Mouse (Mus musculus): ENCODE measurements around the gene Daam2.
A peak's percentile ranks its signal among the peaks of the same experiment; 100 is the strongest.
"Not testable (repeated sequence)": the region's sequence is repeated elsewhere in the genome, so short reads cannot be mapped to it uniquely, and the experiment has no call there.

Daam2 gene

DNA sequence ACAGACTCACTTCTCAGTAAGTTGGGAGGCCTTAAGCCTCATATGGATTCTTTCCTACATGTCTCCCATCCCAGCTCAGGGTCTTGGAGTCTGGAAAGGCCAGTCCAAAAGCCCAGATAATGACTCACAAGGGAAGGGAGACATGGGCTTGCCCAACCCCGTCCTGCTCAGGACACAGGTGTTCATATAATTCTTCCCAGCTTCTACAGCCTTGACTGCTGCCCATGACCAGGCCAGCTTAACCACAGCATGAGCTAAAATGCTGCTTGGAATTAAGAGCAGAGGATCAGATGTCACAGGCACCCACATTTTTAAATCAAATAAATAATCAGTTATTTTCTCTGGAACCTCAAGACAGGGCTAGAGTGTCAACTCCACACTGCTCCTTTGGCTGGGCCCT lies 89.0 kb downstream of the Daam2 start:
- no peak for DNase-seq

DNA sequence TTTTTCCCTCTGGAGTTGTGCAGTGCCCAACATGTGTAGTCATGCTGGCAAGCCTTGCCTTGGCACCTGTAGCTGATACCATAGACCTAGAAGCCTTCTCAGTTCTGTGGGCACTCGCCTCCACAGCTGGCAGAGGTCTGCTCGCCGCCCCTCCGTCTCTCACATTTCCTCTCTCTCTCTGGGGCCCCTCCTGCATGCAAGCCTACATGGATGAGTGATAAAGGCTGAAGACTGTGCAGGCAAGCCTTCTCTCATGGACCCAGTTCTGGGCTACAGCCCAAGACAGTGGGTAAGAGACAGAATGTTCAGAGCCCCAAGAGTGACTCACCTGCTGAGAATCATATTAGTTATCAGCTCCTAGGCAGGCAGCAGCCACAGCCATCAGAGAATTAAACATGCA lies 90.1 kb downstream of the Daam2 start:
- DNase-seq: no peak

DNA sequence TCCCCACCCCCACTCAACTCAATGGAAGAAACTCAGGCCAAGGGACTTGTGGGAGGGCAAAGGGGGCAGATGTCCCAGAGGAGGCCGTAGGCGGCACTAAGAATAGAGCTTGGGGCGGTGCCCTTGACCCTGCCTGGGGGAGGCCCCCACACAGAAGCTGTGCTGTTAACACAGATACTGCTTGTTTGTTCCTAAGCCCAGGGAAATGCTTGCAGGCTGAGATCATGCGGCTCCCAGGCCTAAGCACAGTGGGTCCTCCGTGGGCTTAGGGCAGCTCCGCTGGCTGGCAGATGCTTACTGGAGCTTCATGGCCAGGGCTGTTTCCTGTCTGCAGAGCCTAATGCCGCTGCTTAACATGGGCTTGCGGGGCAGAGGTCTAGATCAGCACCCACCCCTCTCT lies 91.5 kb downstream of the Daam2 start:
- DNase-seq: no peak

DNA sequence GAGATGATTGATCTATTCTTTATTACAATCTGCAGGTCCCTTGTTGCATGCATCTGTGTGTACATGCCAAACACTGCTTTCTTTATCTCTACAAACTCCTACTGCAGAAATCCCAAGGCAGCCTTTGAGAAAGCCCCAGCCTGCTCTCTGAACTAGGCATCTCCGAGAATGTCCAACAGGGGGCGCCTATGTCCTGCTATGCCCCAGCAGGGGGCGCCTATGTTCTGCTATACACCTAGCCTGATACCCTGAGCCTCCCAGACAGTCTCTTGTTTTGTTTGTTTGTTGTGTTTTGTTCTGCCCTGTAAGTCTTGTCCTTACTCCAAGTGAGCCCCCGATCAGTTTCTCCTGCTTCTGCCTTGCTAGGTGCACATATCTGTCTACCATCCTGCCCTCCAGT lies 95.9 kb downstream of the Daam2 start:
- DNase-seq: peak; percentile 91

DNA sequence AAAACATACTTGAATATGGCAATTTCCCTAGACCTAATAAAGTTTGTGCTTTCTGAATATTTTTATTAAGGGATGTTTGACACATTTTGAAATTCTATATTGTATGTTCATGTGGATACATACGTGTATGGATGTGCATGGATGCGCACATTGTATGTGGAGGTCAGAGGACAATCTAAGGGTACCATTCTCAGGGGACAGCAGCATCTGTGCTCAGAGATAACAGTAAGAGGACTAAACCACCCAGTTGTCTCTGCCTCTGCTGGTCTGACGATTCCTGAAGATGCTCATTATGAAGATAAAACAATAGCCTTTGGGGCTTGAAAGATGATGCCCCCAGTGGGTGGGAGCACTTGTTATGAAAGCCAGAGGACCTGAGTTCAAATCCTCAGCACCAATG lies 99.3 kb downstream of the Daam2 start:
- DNase-seq: no peak

DNA sequence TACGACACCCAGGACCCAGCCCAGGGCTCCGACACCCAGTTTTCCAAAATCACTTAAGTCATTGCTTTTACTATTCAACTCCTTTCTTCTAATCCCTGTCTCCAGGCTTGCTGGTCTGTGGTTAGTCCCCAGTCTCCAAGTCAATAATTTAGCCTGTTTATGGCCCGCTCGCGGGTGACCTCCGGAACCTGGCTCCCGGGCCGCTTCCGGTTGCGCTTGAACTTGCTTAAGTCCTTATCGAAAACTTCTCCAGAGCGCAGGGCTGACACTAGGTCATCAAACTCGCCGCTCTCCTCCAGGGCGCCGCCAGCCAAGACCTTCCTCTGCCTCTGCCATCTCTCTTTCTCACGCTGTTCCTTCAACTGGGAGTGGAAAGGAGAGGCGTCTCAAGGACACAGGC lies 105.8 kb downstream of the Daam2 start:
- DNase-seq: no peak

DNA sequence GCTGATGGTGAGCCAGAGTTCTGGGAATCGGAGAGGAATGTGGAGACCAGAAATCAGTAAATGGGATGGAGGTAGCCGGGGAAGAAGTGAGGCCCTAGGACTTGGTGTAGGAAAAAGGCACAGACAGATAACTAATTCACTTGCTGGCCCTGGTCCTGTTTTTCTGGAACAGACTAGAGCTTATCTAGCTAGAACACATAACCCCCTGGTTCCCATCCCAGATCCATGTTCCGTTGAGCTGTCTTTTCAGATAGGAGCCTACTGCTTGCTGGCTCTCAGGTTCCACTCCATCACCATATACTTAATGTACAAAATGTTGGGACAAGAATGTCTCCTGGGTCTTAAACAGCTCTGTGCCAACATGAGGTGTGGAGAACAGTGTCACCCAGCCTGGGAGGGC lies 106.3 kb downstream of the Daam2 start:
- DNase-seq: no peak

DNA sequence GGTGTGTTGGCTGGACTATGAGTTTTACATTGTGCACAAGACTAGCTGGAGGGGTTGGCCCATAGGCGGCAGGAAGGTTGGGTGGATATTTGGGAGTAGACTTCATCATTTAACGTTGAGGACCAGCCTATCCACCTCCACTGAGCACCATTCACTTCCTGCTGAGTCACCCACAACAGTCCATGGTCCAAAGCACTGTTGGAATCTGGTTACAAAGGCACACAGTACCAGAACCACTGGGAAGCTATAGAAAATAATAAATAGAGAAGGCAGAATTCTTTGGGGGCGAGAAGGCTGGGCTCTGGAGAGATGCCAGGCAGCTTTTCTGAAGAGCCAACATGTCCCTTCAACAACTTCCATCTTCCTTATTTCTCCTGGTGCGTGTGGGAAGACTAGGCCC lies 107.8 kb downstream of the Daam2 start:
- no peak for DNase-seq

DNA sequence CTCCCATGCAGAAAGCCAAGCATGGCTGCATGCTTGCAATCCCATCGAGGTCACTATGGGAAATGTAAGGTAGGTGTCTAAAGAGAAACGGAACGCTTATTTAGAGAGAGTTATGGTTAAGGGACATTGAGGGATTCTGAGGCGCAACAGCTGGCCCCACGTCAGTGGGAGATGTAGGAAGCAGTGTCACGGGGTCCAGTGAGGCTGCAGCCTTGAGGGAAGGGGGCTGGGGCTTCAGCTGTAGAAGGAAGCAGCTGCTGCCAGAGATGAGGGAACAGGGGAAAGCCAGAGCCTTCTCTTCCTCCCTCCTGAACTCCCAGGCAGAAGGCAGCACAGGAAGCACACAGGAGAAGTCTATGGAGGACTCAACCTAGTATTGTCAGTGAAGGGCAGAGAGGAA lies 113.2 kb downstream of the Daam2 start:
- DNase-seq: no peak

DNA sequence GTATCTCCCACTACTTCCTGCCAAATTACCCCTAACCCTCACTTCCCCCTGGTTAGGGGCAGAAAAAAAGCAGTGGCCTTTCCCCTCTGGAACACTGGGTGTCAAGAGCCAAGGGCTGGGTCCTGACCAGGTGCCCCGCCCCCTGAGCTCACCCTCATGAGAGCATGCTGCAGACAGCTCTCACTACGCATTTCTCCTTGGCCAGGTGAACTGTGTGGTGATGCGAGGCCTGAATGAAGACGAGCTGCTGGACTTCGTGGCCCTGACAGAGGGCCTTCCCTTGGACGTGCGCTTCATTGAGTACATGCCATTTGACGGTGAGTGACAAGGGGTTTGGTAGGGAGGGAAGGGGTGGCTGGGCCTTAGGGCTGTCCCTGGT lies 114.9 kb downstream of the Daam2 start:
- DNase-seq: no peak

DNA sequence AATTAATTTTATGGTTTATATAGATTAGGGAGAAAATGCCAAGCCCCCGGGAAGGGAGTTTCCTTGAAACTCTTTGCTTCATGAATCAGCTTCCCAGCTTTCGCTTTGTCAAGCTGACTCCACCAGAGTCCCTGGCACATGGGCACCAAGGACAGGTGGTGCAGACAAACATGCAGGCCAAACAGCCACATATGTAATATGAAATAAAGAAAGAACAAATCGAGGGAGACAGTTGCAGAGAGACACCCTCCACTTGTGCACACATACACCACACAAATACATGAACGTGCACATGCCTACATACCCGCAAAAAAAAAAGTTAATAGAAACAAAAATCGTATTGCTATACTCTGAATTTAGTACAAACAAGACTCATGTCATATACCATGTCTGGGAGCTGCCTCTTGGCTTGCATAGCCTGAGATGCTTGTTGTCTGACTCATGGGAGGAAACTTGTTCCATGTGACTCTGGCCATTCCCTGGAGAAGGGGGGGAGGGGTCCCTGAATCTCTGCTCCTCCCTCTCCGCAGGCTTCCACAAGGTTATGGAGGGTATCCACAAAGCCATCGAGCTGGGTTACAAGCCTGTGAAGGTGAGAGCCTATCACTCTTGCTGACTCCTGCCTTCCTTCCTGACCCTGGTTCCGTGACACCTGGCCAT lies 115.4 kb downstream of the Daam2 start:
- no peak for DNase-seq

DNA sequence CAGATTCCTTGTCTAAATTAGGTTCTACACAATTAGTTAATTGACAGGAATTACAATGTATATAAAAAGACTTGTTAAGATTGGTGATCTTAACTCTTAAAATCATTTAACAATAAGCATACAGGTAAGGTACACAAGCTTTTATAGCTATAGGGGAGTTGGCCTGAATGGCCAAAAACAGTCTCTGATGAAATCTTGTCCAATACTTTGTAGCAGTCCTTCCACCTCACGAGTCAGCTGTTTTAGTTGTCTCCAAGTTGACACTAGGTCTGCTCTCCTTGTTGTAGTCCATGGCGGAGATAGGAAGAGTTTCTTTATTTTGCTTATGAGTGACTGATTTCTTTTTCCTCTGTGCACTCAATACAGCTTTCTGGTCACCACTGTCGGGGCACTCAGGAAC lies 121.3 kb downstream of the Daam2 start:
- not testable (repeated sequence) for DNase-seq

DNA sequence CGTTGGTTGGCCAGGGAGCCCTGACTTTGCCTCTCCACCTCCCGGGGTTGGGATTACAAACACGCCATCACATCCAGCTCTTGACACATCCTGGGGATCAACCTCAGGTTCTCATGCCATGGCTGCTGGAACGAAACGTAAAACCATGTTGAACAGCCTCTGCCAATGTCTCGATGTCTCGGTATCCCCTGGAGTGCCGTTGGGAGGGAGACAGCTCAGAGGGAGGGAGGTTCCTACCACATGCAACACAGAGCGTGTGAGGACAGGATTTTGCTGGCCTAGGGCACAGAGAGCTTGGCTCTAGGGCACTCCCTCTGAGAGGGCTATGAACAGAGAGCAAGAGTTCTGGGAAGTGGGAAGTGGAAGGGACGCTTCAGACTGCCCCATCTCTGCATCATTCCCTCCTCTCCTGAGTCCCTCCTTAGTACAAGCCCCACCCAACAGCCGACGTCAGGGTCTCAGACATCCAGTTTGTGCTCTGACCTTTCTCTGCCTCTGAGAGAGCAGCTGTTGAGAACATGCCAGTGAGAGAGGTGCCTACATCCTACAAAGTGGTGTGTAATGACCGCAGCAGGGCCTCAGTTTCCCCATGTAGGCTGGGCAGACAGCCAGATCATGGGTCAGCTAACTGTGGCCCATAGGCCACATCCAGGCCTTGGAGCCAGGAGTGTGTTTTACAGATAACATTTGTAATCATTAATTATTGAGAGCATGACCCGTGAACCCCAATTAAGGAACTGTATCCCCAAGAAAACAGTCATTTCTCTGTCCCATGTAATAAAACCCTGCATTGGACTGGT lies 123.6 kb downstream of the Daam2 start:
- DNase-seq: no peak

DNA sequence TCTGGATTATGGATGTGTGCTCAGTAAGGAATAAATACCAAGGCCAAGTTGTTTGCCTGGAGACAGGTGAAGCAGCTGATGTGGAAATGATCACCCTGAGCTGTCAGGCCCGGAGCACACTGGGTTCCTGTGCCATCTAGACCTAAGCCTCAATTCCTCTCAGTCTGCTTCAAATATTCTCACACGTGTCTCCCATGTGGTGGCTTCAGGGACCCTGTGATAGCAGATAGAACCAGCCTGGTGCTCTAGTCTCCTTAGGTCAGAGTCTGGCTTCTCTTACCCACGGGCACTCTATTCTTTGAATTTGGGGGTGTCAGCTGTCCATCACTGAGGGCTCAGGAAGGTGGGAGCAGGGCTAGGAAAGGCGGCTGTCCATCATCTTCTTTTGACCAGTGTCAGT lies 124.4 kb downstream of the Daam2 start:
- DNase-seq: no peak

DNA sequence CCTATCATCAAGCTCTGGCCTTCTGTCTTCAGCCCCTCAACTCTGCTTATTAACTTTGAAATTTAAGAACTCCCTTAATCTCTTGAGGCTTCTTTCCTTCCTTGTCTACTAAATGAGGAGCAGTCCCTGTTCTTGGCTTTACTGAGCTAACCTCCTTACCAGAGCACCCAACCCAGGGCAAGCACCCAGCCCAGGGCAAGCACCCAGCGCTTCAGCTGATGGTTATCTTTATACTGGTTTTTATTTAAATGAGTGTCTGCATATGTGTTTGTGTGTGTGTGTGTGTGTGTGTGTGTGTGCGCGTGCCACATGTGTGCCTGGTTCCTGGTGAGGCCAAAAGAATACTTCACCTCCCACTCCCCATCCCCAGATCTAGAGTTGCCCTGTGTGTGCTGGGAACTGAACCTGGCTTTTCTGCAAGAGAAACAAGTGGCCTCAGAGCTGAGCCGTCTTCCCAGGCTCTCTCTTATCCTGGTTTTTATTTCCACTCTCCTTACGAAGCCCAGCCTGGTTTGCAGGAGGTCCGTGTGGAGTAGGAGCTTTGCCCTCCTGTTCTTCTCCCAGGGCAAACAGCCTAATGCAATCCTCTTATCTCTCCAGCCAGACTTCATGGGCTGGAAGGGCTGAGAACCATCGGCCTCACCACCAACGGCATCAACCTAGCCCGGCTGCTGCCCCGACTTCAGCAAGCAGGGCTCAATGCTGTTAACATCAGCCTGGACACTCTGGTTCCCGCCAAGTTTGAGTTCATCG lies 125.1 kb downstream of the Daam2 start:
- DNase-seq: no peak

DNA sequence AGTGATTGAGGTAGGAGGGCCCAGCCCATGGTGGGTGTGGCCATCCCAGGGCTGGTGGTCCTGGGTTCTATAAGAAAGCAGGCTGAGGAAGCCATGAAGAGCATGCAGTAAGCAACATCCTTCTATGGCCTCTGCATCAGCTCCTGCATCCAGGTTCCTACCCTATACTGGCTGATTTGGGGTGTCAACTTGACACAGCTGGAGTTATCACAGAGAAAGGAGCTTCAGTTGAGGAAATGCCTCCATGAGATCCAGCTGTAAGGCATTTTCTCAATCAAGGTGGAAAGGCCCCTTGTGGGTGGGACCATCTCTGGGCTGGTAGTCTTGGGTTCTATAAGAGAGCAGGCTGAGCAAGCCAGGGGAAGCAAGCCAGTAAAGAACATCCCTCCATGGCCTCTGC lies 126.8 kb downstream of the Daam2 start:
- not testable (repeated sequence) for DNase-seq

DNA sequence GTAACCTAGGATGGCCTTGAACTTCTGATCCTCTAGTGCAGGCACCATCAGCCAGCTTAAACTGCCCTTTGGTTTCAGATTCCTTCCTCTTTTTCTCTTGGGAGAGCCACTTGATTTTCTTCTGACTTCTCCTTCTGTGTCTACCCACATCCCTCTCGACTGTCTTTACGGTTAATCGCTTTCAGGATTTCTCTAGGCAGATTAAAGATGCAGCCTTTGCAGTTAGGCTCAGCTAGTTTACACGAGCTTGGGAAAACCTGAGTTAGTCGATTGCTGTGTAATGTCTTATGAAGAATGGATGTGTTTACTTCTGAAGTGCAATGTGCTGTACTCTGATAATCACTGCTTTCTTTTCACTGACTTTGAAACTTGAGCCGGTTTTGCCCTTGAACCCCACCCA lies 127.5 kb downstream of the Daam2 start:
- no peak for DNase-seq

DNA sequence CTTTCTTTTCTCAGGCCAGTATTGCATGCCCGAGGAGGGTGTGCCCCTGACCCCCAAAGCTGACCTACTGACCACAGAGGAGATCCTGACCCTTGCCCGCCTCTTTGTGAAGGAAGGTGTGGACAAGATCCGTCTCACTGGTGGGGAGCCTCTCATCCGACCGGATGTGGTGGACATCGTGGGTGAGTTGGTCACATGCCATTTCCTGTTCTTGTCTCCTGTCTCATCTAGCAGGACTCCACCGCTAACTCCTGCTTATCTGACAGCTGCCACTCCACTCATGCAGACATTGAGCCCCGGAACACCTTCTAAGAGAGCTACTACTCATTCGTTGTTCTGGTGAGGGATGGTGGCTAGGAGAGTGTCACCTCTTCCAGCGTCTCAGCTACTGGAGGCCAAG lies 129.1 kb downstream of the Daam2 start:
- DNase-seq: no peak

DNA sequence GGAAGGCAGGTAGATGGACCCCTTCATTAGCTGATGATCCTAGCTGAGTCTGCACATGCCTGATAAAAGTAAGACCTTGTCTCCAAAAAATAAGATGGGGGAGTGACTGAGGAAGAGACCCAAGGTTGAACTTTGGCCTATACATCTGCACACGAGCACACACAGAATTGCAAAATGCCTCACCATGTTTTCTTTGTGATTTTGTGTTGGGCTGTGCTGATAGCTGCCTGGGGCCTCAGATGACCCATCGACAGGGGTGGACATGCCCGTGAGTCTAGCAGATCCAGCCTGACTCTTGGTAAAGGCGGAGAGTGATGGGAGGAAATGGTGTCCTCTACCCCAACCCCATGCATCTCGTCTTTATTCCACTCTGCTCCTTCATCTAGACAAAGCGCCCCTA lies 129.9 kb downstream of the Daam2 start:
- DNase-seq: no peak

DNA sequence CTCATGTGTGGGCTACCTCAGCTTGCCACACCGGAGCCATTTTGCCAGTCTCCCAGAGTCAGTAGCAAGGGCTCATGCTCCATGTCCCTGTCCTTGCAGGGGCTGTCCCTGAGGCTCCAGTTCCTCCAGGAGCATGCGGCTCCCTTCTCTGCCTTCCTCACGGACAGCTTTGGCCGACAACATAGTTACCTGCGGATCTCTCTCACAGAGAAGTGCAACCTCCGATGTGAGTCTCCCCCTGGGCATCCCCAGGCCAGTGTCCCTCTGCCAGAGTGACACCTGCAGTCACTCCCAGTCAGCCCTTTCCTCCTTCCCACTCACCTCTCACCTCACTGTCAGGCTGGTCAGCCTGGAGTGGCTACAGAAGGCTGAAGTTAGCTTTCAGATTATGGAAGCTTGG lies 131.1 kb downstream of the Daam2 start:
- DNase-seq: no peak

DNA sequence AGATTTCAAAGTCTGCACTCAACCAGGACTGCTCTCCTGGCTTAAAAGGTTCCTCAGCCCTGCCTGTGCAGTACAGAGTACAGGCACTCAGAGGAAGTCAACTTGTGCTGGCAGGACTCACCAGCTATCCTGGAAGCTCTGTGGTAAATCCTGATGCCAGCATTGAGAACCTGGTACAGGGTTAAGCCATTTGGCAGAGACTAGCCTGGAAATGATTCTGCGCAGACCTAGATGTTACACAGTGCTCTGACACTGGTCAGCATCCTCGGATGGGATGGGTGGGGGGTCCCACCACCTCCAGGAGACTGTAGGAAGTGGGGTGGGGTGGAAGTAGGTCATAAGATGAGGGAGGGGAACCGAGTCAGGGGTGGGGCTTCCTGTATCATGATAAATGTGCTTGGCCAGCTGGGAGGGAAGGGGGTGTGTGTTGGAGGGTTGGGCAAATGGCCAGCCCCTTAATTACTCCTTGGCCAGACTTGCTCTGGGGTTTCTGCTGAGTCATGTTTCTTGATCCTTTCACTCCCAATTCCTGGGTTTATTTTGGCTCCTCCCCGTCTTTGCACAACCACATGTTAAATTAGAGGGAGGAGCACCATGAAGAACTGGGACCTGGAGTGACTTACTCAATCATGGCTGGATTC lies 132.0 kb downstream of the Daam2 start:
- no peak for DNase-seq

DNA sequence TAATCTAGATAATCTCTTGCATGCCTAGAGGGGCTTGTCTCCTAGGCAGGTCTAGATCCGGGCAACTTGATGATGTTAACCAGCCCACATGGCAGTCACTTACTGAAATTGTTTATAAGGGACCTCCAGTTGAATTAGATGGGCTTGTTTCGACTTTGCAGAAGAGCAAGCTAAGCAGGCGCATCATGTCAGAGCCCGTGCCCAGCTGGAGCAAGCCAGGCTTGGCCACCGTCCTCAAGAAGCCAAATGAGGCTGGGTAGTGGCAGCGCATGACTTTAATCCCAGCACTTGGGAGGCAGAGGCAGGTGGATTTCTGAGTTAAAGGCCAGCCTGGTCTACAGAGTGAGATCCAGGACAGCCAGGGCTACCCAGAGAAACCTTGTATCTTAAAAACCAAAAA lies 133.0 kb downstream of the Daam2 start:
- no peak for DNase-seq

DNA sequence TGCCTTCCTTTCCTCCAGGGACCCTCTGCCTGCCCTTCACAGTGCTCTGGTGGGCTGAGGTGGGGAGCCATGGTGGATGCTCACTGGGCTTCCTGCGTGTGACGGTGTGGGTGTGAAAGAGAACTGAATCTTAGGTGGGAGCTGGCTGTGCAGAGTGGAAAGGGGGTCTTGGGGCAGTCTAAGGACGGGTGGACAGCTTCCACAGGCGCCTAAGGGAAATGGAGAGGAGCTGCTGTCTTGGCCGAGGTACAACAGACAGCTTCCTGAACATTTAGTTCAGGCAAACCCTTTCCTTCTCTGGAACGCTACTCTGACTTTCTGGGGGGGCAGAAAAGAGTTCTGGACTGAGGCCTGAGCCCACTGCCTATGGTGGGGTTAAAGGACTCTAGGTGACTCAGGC lies 134.0 kb downstream of the Daam2 start:
- DNase-seq: no peak

Data from cerebellum, adult 9-10 months (tissue).